Mouse (Mus musculus): Measurements from ENCODE around the gene Cdc37l1.

Cdc37l1 gene

GRCm38 (mm10) chr19:29008069-29008706, 18.0 kb downstream of the Cdc37l1 start:
- no peak for DNase-seq (ENCODE audit: low spot score in 2 of 2)

- DNase-seq (ENCODE audit: low spot score in 2 of 2) = no peak
Measured at GRCm38 (mm10) chr19:29009046-29009445, 18.9 kb downstream of the Cdc37l1 start.

GRCm38 (mm10) chr19:29011355-29011990, 21.3 kb downstream of the Cdc37l1 start:
- DNase-seq (ENCODE audit: low spot score in 2 of 2) = no peak

- no peak for DNase-seq (ENCODE audit: low spot score in 2 of 2)
Measured at GRCm38 (mm10) chr19:29014466-29015055, 24.4 kb downstream of the Cdc37l1 start.

- no peak for DNase-seq (ENCODE audit: low spot score in 2 of 2)
Measured at GRCm38 (mm10) chr19:29015410-29016203, 25.5 kb downstream of the Cdc37l1 start.

- DNase-seq (ENCODE audit: low spot score in 2 of 2) = no peak
Measured at GRCm38 (mm10) chr19:29016204-29016765, 26.1 kb downstream of the Cdc37l1 start.

GRCm38 (mm10) chr19:29016786-29017185, 26.6 kb downstream of the Cdc37l1 start:
- no peak for DNase-seq (ENCODE audit: low spot score in 2 of 2)

- no peak for DNase-seq (ENCODE audit: low spot score in 2 of 2)
Measured at GRCm38 (mm10) chr19:29019647-29020046, 29.5 kb downstream of the Cdc37l1 start.

GRCm38 (mm10) chr19:29021754-29022345, 31.7 kb downstream of the Cdc37l1 start:
- DNase-seq (ENCODE audit: low spot score in 2 of 2) = no peak

- DNase-seq (ENCODE audit: low spot score in 2 of 2) = peak in 1 of 2 experiments; percentile 32
Measured at GRCm38 (mm10) chr19:29024391-29024947, 34.3 kb downstream of the Cdc37l1 start.

- DNase-seq (ENCODE audit: low spot score in 2 of 2) = no peak
Measured at GRCm38 (mm10) chr19:29031788-29032187, 41.6 kb downstream of the Cdc37l1 start.

- no peak for DNase-seq (ENCODE audit: low spot score in 2 of 2)
Measured at GRCm38 (mm10) chr19:29032662-29033061, 42.5 kb downstream of the Cdc37l1 start.

- no peak for DNase-seq (ENCODE audit: low spot score in 2 of 2)
Measured at GRCm38 (mm10) chr19:29037026-29037425, 46.9 kb downstream of the Cdc37l1 start.

- no peak for DNase-seq (ENCODE audit: low spot score in 2 of 2)
Measured at GRCm38 (mm10) chr19:29037541-29037940, 47.4 kb downstream of the Cdc37l1 start.

- DNase-seq (ENCODE audit: low spot score in 2 of 2) = no peak
Measured at GRCm38 (mm10) chr19:29039334-29039733, 49.2 kb downstream of the Cdc37l1 start.

- no peak for DNase-seq (ENCODE audit: low spot score in 2 of 2)
Measured at GRCm38 (mm10) chr19:29040206-29040605, 50.1 kb downstream of the Cdc37l1 start.

- DNase-seq (ENCODE audit: low spot score in 2 of 2) = no peak
Measured at GRCm38 (mm10) chr19:29042143-29042542, 52.0 kb downstream of the Cdc37l1 start.

- DNase-seq (ENCODE audit: low spot score in 2 of 2) = no peak
Measured at GRCm38 (mm10) chr19:29042647-29043046, 52.5 kb downstream of the Cdc37l1 start.

GRCm38 (mm10) chr19:29044353-29044768, 54.2 kb downstream of the Cdc37l1 start:
- no peak for DNase-seq (ENCODE audit: low spot score in 2 of 2)

- DNase-seq (ENCODE audit: low spot score in 2 of 2) = no peak
Measured at GRCm38 (mm10) chr19:29045369-29045768, 55.2 kb downstream of the Cdc37l1 start.

- no peak for DNase-seq (ENCODE audit: low spot score in 2 of 2)
Measured at GRCm38 (mm10) chr19:29045956-29046650, 56.0 kb downstream of the Cdc37l1 start.

All from cerebellum, postnatal 4 days (tissue).